Mouse (Mus musculus): ENCODE measurements around the gene Sec14l2.

The Sec14l2 gene

DNA sequence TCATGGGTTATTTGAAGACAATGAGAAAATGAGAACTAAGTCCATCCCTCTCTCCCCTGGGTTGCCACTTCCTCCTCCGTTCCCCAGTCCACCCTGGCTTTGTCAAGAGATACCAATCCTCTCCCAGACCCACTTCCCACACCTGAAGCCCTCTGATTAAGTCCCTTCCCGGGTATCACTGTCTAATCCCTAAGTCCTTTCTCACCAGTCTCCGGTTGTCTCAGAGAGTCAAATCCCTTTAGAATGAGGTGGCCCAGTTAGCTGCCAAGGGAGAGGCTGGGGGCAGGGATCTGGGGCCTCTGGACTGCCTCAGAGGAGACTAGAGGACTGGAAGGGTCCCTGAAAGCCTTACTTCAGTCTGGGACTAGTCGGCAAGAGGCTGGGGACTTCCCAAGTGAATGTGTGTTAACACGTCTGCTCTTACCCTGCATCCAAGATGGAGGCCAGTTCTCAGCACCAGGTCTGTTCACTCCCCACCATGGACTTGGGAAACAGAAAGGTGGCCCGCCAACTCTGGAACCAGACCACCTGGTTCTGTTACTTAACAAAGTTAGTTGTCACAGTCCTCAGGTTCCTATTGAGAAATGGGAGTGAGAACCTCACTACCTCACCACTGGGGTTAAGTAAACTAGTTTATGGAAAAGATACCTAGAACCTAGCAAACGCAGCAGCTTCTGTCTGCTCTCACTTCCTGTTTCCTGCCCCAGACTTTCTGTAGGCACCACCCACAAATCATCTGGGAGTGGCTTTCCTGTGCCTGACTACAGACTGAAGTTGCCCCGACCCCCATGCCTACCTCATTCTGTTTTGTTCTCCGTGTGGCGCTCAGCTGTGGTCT lies at the start of gene Sec14l2:
Sec14l2 (minus strand) TSS at position 674 of the 838 bp plus-strand sequence.
- DNase-seq (ENCODE audit: low read depth, low spot score), result peak; percentile 53

- DNase-seq (ENCODE audit: low read depth, low spot score), result no peak
These were observed 43.4 kb upstream of the Sec14l2 start for GRCm38 (mm10) chr11:4166467-4167090.

DNA sequence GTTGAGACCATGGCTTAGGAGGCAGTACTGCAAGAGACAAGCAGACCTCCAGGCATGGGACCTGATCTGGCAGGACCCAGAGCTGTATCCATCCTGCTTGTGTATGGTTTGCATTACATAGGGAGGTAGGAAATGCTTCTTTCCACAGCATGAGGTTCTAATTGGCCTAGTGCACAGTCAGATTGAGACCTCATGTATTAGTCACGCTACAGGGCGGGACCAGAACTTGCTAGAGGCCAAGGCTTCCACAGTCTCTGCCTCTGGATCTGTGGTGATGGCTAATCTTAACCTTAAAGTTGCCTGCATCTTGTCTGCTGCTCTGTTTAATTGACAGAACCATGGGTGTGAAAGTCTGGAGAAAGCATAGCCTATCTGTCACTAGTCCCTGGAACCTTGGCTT lies 41.5 kb upstream of the Sec14l2 start:
- DNase-seq (ENCODE audit: low read depth, low spot score), result no peak

- no peak for DNase-seq (ENCODE audit: low read depth, low spot score)
These were observed 37.7 kb upstream of the Sec14l2 start for GRCm38 (mm10) chr11:4160758-4161480.

DNA sequence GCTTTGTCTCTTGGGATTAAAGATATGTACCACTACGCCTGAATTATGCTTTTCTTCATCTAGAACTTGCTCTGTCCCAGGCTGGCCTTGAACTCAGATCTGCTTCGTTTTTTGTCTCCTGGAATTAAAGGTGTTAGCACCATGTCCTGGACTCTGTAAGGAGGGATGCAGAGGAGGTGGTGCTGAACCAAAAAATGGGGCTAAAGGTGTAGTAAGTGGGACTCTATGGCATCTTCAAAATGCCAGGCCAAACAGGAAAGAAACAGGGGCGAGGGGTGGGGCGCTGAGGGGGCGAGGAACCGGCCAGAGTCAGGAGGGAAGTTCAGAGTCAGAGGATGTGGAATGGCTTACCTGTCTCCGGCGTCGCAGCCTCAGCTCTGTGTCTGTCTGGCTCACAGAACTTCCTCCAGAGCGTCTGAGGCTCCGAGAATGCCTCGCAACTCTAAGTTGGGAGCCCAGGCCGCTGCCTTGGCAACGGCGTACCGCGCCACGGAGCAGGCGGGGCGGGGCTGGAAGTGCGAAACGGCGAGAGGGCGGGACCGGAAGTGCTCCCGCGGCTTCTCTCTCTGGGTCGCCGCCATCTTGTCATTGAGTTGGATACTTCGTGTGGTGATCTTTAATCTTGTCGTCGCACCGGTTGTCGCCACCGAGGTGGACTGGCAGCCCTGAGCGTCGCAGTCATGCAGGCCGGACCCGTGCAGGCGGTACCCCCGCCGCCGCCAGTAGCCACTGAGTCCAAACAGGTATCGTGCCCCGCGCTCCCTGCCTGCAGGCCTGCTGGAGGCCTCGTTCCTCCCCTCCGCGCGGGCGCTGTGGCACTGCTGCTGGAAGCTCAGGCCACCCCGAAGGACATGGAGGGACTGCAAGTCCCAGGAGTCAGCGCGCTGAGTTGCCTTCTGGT lies 36.8 kb upstream of the Sec14l2 start, which contains the start of the genes Ccdc157 and Sf3a1:
Ccdc157 (minus strand) TSS at position 486 of the 901 bp plus-strand sequence.
Sf3a1 (plus strand) TSS at position 543 of the 901 bp plus-strand sequence.
- peak; percentile 86 for DNase-seq (ENCODE audit: low read depth, low spot score)

- no peak for DNase-seq (ENCODE audit: low read depth, low spot score)
These were observed 35.5 kb upstream of the Sec14l2 start for GRCm38 (mm10) chr11:4158676-4159075.

DNA sequence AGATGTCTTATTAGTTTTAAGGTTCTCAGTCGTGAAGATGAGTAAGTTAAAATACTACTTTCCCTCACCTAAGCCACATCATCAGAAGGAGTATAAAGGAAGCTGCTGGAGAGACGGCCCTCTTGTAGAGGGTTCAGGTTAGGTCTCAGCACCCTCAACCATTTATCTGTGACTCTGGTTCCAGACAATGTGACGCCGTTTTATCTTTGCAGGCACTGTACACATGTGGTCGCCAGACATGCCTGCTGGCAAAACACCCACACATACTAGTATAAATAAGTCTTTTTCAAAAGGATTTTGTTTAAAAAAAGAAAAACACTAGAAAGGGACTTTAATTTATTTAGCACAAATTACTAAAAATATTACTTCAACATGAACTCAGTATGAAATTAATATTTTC lies 32.4 kb upstream of the Sec14l2 start:
- DNase-seq (ENCODE audit: low read depth, low spot score), result no peak

DNA sequence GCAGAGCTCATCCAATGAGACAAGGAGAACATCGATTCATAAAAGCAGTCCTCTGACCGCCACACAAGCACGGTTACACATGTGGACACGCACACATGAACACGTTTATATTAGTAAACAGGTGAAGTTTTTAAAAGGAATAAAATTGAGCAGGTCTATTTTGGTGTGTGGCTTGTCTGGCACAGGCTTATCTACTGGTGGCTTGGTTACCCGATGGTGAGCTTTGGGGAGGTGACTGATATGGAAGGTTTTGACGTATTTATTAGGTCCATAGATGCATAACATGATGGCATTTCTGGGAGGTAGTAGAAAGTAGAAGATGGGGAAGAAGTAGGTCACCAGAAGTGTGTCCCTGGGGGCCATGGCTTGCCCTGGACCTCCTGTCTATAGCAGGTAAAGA lies 30.5 kb upstream of the Sec14l2 start:
- no peak for DNase-seq (ENCODE audit: low read depth, low spot score)

- DNase-seq (ENCODE audit: low read depth, low spot score), result no peak
These were observed 26.7 kb upstream of the Sec14l2 start for GRCm38 (mm10) chr11:4149886-4150285.

GRCm38 (mm10) chr11:4148536-4149156 lies 25.4 kb upstream of the Sec14l2 start:
- no peak for DNase-seq (ENCODE audit: low read depth, low spot score)

- DNase-seq (ENCODE audit: low read depth, low spot score), result no peak
These were observed 24.9 kb upstream of the Sec14l2 start for GRCm38 (mm10) chr11:4148120-4148519.

GRCm38 (mm10) chr11:4147098-4147497 lies 23.9 kb upstream of the Sec14l2 start:
- DNase-seq (ENCODE audit: low read depth, low spot score), result no peak

- DNase-seq (ENCODE audit: low read depth, low spot score), result no peak
These were observed 23.2 kb upstream of the Sec14l2 start for GRCm38 (mm10) chr11:4146381-4146780.

DNA sequence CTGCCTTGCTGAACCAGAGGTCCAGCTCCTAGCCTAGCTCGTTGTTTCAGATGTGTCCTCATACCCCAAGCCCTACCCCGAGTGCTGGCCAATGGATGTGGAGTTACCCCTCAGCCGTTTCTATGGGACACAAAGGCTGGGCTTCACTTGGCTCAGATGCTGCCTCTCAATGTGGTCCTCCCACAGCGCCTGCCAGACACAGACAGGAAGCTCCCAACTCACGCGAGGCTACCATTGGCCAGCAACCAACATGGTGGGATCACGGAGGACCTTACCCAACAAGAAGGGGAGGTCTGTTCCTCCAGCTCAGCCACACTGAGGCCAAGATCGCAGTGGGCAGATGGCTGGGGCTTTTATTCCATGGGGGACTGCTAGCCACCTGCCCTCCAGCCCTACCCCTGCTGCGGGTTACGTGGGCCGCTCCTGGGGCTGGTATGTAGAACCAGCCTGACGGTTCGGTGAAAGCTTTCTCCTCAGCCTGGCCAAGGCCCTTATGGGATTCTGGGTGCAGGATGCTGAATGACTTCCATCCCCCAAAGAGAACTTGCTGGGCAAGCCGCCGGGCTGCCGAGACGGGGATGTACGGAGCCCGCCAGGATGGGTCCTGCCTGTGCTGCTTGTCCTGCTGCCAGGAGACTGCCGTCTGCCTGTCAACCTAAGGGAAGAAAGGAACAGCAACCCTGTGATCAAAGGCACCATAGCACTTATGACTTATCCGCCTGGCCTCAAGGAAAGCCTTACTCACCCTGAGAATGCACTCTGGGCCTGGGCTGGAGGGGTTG lies 20.3 kb upstream of the Sec14l2 start:
- no peak for DNase-seq (ENCODE audit: low read depth, low spot score)

DNA sequence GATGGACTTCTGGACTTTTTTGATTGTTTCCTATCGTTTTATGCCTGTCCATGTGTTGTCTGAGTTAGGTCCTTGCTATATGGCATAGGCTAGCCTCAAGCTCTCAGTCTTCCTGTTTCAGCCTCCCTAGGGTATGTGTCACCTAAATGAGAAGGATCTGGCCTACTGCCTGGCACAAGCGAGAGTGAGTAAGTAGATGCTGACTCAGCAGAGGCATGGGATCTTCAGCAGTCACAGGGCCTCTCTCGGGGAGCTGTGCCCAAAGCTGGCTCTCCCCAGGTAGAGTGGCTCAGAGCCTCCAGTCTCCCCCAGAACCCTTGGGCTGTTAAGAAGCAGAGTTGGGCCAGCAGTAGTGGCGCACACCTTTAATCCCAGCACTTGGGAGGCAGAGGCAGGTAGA lies 19.1 kb upstream of the Sec14l2 start:
- DNase-seq (ENCODE audit: low read depth, low spot score), result no peak

- no peak for DNase-seq (ENCODE audit: low read depth, low spot score)
These were observed 18.3 kb upstream of the Sec14l2 start for GRCm38 (mm10) chr11:4141505-4141904.

DNA sequence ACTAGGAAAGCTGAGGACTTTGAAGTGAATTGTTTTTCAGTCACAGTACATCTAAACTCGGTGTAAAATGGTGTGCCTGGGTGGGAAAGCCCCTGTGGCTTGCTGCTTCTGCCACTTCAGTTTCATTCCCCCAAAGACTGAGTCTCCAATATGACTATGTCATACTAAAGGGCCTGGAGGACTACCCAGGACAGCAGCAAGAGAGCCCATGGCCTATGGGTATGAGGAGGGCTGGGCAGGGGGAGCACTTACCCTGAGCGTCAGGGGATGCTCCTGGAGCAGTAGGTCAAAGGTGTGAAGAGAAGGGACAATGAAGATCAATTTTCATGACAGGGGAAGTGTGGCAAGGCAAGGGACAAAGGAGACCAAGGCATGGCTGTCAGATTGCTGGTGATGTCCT lies 15.7 kb upstream of the Sec14l2 start:
- no peak for DNase-seq (ENCODE audit: low read depth, low spot score)

DNA sequence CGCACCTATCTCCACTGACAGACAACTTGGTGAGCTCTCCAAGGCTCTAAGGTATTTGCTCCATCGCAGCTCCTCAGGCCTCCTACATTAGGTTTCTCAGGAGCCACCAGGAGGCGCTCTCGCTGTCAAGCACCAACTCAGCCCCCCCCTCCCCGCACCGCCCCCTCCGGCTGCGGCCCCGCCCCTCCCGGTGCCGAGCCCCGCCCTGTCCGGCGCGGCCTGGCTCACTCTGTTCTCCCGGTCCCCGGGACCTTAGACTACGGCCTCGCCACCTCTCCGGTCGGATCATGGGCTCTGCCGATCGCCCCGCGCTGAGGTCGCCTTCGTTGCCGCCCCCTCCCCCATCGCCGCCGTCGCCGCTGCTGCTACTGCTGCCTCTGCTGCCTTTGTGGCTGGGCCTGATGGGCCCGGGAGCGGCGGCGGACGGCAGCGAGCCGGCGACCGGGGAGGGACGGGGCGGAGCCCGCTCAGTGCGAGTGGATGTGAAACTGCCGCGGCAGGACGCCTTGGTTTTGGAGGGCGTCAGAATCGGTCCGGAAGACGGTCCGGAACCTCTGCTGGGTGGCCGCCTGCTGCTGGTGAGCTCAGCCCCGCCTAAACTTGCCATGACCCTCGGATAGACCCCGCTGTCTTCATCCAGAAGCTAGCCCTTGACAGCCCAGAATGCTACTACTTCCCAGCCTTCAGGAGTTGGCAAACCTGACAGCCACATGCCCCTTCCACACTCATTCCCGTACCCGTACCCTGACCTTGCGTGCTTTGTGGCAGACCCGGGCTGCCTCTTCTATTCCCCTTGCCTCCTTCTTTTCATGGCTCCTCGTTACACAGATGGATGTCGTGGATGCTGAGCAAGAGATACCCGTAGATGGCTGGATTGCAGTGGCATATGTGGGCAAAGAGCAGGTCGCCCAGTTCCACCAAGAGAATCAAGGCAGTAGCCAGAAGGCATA lies 12.0 kb upstream of the Sec14l2 start, which contains the start of gene Rnf215:
Rnf215 (plus strand) TSS at position 217 of the 950 bp plus-strand sequence.
- peak; percentile 89 for DNase-seq (ENCODE audit: low read depth, low spot score)

- DNase-seq (ENCODE audit: low read depth, low spot score), result no peak
These were observed 11.2 kb upstream of the Sec14l2 start for GRCm38 (mm10) chr11:4134400-4134799.
